12 mouse cellular contexts compared by ENCODE assay signal in the genomic region with DNA sequence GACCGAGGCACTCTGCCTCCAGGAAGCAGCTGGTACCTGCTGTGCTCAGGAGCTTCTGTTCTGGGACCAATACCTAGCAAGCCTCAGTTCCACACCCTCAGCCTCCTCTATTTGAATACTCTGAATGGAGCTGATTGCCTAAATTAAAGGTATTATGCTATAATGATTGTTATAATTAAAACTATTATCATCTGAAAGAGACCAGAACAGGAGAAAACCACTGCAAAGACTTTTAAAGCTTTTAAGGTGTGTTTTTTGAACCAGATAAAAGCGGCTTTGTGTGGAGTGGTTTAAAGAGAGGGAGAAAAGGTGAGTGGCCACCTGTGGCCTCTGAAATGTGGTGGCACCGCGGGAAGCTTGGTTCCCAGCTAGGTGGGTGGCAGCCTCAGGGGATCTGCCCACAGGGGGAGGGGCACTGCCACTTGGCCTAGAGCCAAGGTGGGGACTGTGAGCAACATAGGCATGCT.
"Had no signal": no experiment of that assay in that cellular context is flagged by ENCODE, and none has a peak within 500 bp of the region (broad histone marks: within the 10 kb centered on the region; RNA-seq: fewer than 3 reads in every experiment).

No protein-coding gene starts in this region.

- H3K27ac ChIP-seq: intestine, embryonic 15.5 days; kidney, postnatal 0 days; layer of hippocampus, adult 2 months; limb, embryonic 10.5 days; liver, embryonic 15.5 days; midbrain, embryonic 13.5 days had no signal

- H3K27me3 ChIP-seq: intestine, embryonic 15.5 days; liver, embryonic 15.5 days; midbrain, embryonic 13.5 days had no signal

- H3K9me3 ChIP-seq: intestine, embryonic 15.5 days; limb, embryonic 10.5 days; liver, embryonic 15.5 days; midbrain, embryonic 13.5 days had no signal

- DNase-seq: kidney, adult 18-20 months; lung, postnatal 36 days; right cerebral cortex, postnatal 4 days; spleen, adult 18-20 months; thymus, adult 18-20 months; thymus, postnatal 14 days had no signal

- H3K36me3 ChIP-seq: intestine, embryonic 15.5 days; limb, embryonic 10.5 days; liver, embryonic 15.5 days; midbrain, embryonic 13.5 days had no signal

- H3K4me1 ChIP-seq: intestine, embryonic 15.5 days; limb, embryonic 10.5 days; liver, embryonic 15.5 days; midbrain, embryonic 13.5 days had no signal

- H3K9ac ChIP-seq: intestine, embryonic 15.5 days; liver, embryonic 15.5 days; midbrain, embryonic 13.5 days had no signal

- H3K4me3 ChIP-seq: intestine, embryonic 15.5 days; layer of hippocampus, adult 2 months; limb, embryonic 10.5 days; liver, embryonic 15.5 days; midbrain, embryonic 13.5 days had no signal
